Mouse (Mus musculus): ENCODE measurements around the gene Myh11. TPM values are rescaled to one million over a fixed set of nuclear protein-coding genes. Genes with fewer than 3 reads are reported as not detected.

Myh11 gene
- total RNA-seq, 2 experiments from 2014 or later = 2.2 to 3.4 TPM

GRCm38 (mm10) chr16:14272374-14272965, 18.7 kb downstream of the Myh11 start:
- no peak for DNase-seq (ENCODE audit: low spot score in 2 of 2)

DNA sequence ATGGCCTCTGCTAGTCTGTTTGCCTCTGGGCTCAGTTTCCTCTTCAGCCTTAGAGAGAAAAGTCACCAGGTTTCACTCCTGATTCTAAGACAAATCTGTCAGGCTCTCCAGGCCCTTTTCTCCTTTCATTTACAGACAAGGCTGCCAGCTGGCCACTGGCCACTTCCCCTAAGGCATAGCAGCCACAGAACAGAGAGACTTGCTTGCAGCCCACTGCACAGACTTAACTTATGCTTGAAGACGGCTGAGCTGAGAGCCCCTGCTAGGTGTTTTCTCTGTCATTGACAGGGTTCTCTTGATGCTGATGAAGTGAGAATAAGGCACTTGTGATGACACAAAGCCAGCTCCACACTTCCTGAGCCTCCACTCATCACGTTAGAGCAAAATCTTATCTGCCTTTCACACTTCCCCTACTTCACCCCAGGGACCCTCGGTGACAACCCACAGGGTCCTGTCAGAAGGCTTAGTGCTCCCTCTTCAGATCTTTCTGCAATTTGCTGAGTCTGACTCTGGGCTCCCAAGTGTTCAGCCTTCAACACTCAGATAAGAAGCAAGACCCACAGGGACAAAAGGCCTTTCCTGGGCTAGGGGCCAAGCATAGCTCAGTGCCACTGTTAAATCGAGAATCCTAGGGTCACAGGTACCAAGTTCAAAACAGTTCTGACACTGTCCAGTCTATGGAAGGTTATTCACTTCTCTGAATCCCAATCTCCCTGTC, 25.8 kb downstream of the Myh11 start:
- no peak for DNase-seq (ENCODE audit: low spot score in 2 of 2)

DNA sequence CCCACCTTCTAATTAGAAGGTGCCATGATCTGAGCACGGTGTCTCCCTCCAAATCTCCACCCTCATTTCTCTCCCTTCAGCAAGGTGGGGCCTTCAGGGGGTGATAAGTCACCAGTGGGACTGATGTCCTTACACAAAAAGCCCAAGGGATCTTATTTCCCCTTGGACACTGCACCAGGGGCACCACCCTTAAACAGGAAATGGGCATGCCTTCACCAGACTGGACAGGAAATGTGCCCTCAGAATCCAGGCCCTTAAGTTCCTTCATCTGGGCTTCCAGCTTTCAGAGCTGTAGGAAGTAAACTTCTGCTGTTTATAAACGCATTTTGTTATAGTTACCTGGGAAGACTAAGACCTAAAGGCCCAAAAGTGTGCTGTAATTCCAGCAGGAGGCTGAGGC, 26.7 kb downstream of the Myh11 start:
- no peak for DNase-seq (ENCODE audit: low spot score in 2 of 2)

GRCm38 (mm10) chr16:14263241-14263640, 27.9 kb downstream of the Myh11 start:
- peak in 1 of 2 experiments; percentile 7 for DNase-seq (ENCODE audit: low spot score in 2 of 2)

GRCm38 (mm10) chr16:14262410-14262809, 28.8 kb downstream of the Myh11 start:
- no peak for DNase-seq (ENCODE audit: low spot score in 2 of 2)

GRCm38 (mm10) chr16:14258856-14259255, 32.3 kb downstream of the Myh11 start:
- no peak for DNase-seq (ENCODE audit: low spot score in 2 of 2)

GRCm38 (mm10) chr16:14253586-14253985, 37.6 kb downstream of the Myh11 start:
- peak in 1 of 2 experiments; percentile 47 for DNase-seq (ENCODE audit: low spot score in 2 of 2)

GRCm38 (mm10) chr16:14252877-14253276, 38.3 kb downstream of the Myh11 start:
- DNase-seq (ENCODE audit: low spot score in 2 of 2) = no peak

GRCm38 (mm10) chr16:14249913-14250312, 41.3 kb downstream of the Myh11 start:
- no peak for DNase-seq (ENCODE audit: low spot score in 2 of 2)

DNA sequence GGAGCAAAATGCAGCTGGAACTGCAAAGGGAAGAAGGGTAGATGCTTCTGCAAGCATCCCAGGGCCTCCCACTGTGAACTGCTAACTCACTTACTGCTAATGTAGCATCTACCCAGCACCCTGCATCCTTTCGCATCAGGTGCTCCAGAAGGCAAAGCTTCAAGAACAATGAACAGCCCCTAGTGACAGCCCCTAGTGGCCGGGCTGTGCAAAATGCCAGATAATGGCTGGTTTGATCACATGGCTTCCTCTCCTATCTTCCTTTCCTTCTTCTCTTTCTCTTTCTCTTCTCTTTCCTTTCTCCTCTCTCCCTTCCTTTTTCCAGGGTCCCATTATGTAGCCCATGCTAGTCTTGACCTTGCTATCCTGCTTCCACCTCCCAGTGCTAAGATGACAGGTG, 48.6 kb downstream of the Myh11 start:
- DNase-seq (ENCODE audit: low spot score in 2 of 2) = no peak

- no peak for DNase-seq (ENCODE audit: low spot score in 2 of 2)
These were observed 49.1 kb downstream of the Myh11 start for GRCm38 (mm10) chr16:14242059-14242458.

- DNase-seq (ENCODE audit: low spot score in 2 of 2) = peak; percentile 53 to 86
These were observed 54.0 kb downstream of the Myh11 start for GRCm38 (mm10) chr16:14237100-14237723.

DNA sequence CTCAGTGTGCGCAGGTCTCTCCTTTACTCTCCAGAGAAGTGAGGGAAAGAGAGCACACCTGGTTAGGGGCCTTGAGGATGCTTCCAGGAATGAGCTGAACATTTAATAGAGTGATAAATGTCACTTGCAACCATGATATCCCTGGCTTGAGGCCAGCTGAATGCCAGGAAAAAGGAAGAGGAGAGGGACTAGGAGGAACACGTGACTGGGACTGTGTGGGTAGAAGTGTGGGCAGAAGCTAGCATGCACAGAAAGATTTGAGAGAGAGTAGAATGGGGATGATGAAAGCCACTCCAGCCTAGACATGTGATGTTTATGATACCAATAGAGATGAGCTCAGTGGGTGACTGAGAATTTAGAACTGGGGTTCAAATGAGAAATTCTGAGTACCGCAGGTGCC, 76.0 kb downstream of the Myh11 start:
- peak in 1 of 2 experiments; percentile 52 for DNase-seq (ENCODE audit: low spot score in 2 of 2)

GRCm38 (mm10) chr16:14198798-14199197, 92.4 kb downstream of the Myh11 start:
- no peak for DNase-seq (ENCODE audit: low spot score in 2 of 2)

DNA sequence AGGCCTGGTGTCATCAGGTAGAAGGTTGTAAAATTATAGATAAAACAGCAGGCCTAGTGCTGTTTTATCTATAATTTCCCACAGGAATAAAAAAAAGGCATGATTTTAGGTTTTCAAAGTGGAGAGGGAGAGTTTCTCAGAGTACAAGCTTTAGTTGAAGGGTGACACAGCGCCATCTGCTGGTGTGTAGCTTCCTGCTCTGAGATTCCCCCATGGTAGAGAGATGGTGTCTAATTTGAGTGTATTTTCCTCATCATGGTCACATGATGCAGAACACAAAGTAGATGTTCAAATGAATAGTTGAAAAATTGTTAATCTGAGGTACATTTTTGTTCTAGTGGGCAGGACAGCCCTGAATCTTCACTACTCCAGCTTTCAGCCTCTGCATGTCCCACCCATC, 95.7 kb downstream of the Myh11 start:
- DNase-seq (ENCODE audit: low spot score in 2 of 2) = peak; percentile 30 to 85

DNA sequence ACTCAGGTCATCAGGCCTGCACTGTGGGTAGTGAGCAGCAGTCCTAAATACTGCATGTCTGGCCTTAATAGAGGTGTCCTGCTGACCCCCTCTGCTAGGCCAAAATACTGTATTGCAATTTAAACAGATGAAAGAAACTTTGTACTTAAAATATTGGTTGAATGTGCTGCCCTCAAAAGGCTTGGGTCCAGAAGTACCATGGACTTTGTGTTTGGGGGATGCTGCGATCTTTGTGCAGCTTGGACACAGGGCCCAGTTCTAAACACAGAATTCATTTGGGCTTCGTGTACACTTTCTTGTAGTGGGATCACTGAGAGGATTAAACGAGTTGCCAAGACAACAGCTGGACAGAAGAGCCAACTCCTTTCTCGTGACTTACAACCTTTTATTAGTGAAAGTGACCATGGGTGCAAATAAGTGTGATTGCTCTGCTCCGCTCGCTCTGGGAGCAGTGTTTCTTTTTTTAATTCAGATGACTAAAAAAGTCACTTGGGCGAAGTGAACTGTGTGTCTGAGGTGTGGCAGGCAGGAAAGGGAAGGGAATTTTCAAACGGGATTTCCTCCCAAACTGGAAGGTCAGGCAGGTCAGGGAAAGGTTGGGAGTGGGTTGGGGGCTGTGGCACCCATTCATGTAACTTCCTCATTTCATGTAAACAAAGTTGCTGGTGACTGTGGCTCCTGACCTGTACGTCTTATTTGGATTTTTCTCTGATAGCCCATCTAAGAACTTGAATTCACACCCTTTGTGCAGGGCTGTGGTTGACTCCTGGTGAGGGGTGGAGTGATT, 96.8 kb downstream of the Myh11 start:
- no peak for DNase-seq (ENCODE audit: low spot score in 2 of 2)

DNA sequence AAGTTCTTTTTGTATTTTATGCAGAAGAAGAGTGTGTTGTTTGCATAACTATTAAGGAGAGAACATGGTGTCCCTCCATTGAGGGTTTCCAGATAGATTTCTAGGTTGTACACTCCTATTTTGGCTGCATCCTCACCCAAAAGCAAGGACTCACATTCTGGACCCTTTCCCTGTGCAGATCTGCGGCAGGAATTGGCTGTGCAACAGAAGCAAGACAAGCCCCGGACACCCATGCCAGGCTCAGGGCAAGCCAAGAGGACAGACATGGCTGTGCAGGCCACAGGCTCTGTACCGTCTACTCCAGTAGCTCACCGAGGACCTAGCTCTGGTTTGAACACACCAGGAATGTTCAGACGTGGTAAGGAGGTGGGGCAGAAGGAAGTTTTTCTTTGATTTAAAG, 105.7 kb downstream of the Myh11 start:
- peak in 1 of 2 experiments; percentile 27 for DNase-seq (ENCODE audit: low spot score in 2 of 2)

DNA sequence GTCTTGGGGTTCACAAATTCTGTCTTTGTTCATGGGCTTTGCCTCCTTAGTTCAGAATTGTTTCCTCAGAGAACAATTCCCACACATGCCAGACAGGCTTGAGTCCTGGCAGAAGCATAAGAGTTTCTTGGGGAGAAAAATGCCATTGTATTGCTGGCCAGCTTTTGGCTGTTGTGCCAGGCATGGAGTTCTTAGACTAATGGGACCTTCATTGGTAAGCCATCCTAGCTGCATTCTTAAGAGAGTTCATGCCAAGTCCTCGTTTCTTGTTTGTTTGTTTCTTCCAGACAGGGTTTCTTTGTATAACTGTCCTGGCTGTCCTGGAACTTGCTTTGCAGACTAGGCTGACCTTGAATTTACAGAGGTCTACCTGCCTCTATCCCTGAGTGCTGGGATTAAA, 107.3 kb downstream of the Myh11 start:
- peak in 1 of 2 experiments; percentile 21 for DNase-seq (ENCODE audit: low spot score in 2 of 2)

- no peak for DNase-seq (ENCODE audit: low spot score in 2 of 2)
These were observed 108.8 kb downstream of the Myh11 start for GRCm38 (mm10) chr16:14182360-14182759.

GRCm38 (mm10) chr16:14180163-14180733, 110.9 kb downstream of the Myh11 start:
- no peak for DNase-seq (ENCODE audit: low spot score in 2 of 2)

- no peak for DNase-seq (ENCODE audit: low spot score in 2 of 2)
These were observed 113.1 kb downstream of the Myh11 start for GRCm38 (mm10) chr16:14178041-14178440.

Data from layer of hippocampus, adult 18-20 months (tissue).